Mouse (Mus musculus): ENCODE data around the gene Capn11. TPM values are rescaled to one million over a fixed set of nuclear protein-coding genes. Genes with fewer than 3 reads are reported as not detected.

The Capn11 gene
- polyA plus RNA-seq, 1 experiment from 2014 or later = 0.12 TPM

GRCm38 (mm10) chr17:45601877-45602304 lies 57.2 kb downstream of the Capn11 start, which contains the start of gene Mymx:
TSS of gene Mymx (minus strand) at chr17:45602102.
- Histone ChIP-seq H3K36me3 (ENCODE audit: control insufficient read depth, insufficient read depth, low read length) (no peaks in the 10 kb centered on the region), H3K4me3 (ENCODE audit: control insufficient read depth in 1 of 2, insufficient read depth in 1 of 2, low read depth in 1 of 2, low read length in 2 of 2) (no peak within 1 kb of the TSS; a peak in 1 of 4 replicates), H3K4me2 (ENCODE audit: low read length) (peak within 1 kb of the TSS; percentile 43), H3K27ac (replicated peaks in 1 of 2; ENCODE audit: control insufficient read depth in 1 of 2, insufficient read depth in 1 of 2, low read depth in 2 of 2, low read length in 2 of 2) (no peak within 1 kb of the TSS; a peak in 1 of 4 replicates), H3K9me3 (ENCODE audit: control insufficient read depth, low read length) (no peaks in the 10 kb centered on the region), H3K27me3 (ENCODE audit: control insufficient read depth, insufficient read depth, low read length) (no peaks in the 10 kb centered on the region), H3K9ac (ENCODE audit: low read length) (peak within 1 kb of the TSS; percentile 41; the same call in 1 of the 2 replicates), H3K4me1 (ENCODE audit: control insufficient read depth in 2 of 2, insufficient read depth in 2 of 2, low read length in 2 of 2) (peaks cover 18 to 28% of the 10 kb centered on the region in 2 experiments)
- WGBS = 43% methylated on average over 6 of the region's 6 CpGs
- ATAC-seq (ENCODE audit: insufficient number of reproducible peaks, insufficient read depth, low FRiP score, low read depth) = no peak

DNA sequence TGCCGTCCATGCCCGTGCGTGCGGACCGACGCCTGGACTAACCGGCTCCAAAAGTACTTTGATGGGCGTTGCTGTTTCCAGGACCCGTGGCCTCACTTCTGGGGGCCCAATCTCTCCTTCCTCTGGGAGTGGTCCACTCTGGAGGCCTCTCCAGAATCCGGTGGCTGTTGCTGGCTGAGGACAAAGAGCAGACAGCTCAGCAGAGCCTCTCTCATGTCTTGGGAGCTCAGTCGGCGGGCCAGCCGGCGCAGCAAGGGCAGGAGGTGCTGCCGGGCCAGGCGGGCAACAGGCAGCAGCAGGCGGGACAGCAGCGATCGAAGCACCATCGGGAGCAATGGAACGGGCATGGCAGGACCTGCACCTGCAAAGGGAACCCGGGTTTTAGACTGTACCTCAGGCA lies 57.8 kb downstream of the Capn11 start:
- peaks cover 22 to 33% of the 10 kb centered on the region in 2 experiments for H3K4me1 ChIP-seq (ENCODE audit: control insufficient read depth in 2 of 2, insufficient read depth in 2 of 2, low read length in 2 of 2)
- WGBS = 10% methylated on average over 22 of the region's 22 CpGs
- no peak overlapping the region; a peak in 1 of 4 replicates for H3K27ac ChIP-seq (replicated peaks in 1 of 2; ENCODE audit: control insufficient read depth in 1 of 2, insufficient read depth in 1 of 2, low read depth in 2 of 2, low read length in 2 of 2)
- no peak overlapping the region; a peak in 1 of 4 replicates for H3K4me3 ChIP-seq (ENCODE audit: control insufficient read depth in 1 of 2, insufficient read depth in 1 of 2, low read depth in 1 of 2, low read length in 2 of 2)
- H3K9me3 ChIP-seq (ENCODE audit: control insufficient read depth, low read length) = no peaks in the 10 kb centered on the region
- H3K27me3 ChIP-seq (ENCODE audit: control insufficient read depth, insufficient read depth, low read length) = no peaks in the 10 kb centered on the region
- ATAC-seq (ENCODE audit: insufficient number of reproducible peaks, insufficient read depth, low FRiP score, low read depth) = no peak
- H3K9ac ChIP-seq (ENCODE audit: low read length) = peak overlapping the region; percentile 41; the same call in 1 of the 2 replicates
- peak overlapping the region; percentile 43 for H3K4me2 ChIP-seq (ENCODE audit: low read length)
- H3K36me3 ChIP-seq (ENCODE audit: control insufficient read depth, insufficient read depth, low read length) = no peaks in the 10 kb centered on the region

DNA sequence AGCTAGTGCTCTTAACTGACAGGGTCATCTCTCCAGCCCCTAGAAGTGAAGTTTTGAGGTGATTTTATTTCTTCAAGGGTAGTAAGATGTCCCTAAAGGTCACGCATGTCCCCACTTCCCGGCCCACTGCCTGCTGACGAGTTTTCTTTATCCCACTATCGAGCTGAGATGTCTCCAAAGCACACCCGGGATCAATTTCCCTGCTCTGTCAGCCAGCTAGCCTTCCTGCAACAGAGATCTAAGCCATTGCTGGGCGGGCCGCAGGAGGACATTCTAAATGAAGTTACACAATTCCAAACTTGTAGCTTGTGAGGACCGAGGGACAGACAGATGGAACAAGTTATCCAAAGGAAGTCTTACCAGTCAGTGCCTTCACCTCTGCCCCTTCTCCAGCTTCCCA lies 58.9 kb downstream of the Capn11 start:
- no peak overlapping the region for H3K4me3 ChIP-seq (ENCODE audit: control insufficient read depth in 1 of 2, insufficient read depth in 1 of 2, low read depth in 1 of 2, low read length in 2 of 2)
- peaks cover 27 to 42% of the 10 kb centered on the region in 2 experiments for H3K4me1 ChIP-seq (ENCODE audit: control insufficient read depth in 2 of 2, insufficient read depth in 2 of 2, low read length in 2 of 2)
- H3K36me3 ChIP-seq (ENCODE audit: control insufficient read depth, insufficient read depth, low read length) = no peaks in the 10 kb centered on the region
- 71% methylated on average over 8 of the region's 8 CpGs for WGBS
- no peak overlapping the region for H3K27ac ChIP-seq (replicated peaks in 1 of 2; ENCODE audit: control insufficient read depth in 1 of 2, insufficient read depth in 1 of 2, low read depth in 2 of 2, low read length in 2 of 2)
- no peak for ATAC-seq (ENCODE audit: insufficient number of reproducible peaks, insufficient read depth, low FRiP score, low read depth)
- H3K9me3 ChIP-seq (ENCODE audit: control insufficient read depth, low read length) = no peaks in the 10 kb centered on the region
- peak overlapping the region; percentile 80; the same call in 1 of the 2 replicates for H3K4me2 ChIP-seq (ENCODE audit: low read length)
- H3K27me3 ChIP-seq (ENCODE audit: control insufficient read depth, insufficient read depth, low read length) = no peaks in the 10 kb centered on the region
- no peak overlapping the region for H3K9ac ChIP-seq (ENCODE audit: low read length)

DNA sequence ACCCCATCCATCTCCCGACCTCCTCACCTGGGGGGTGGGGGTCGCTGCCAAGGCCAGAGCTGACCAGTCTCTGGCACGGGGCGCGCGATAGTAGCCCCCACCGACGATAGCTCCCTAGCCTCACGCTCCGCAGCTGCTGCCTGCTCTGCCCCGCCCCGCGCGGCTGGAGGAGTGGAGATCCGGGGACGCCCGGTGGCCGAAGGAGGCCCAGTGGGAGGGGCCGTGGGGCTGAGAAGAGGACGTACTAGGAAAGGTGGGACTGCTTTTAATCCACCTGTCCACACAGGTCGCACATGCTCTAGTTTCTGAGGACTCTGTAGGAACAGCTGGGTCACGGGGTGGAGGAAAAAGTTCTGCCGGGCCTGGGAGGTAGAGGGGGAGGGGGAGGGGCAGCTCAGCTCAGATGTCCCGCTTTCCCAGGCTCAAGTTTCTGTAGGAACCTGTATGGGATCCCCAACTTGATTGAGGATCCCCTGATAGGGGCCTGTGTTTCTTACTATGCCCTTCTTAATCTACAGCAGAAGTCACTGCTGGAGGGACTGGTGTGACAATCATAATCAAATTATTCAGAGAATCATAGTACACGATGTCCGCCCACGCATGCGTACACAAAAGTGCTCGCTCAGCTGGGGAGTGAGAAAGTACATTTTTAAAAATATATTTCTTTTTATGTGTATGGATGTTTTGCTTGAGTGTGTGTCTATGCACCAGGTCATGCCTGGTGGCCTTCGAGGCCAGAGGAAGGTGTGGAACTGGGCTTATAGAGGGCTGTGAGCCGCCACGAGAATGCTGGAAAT lies 59.5 kb downstream of the Capn11 start, which contains the start of gene Slc29a1:
Gene Slc29a1 (minus strand): TSS at position 161 of the 797 bp plus-strand sequence.
- 19% methylated on average over 32 of the region's 32 CpGs for WGBS
- Histone ChIP-seq H3K36me3 (ENCODE audit: control insufficient read depth, insufficient read depth, low read length) (no peaks in the 10 kb centered on the region), H3K27me3 (ENCODE audit: control insufficient read depth, insufficient read depth, low read length) (no peaks in the 10 kb centered on the region), H3K9ac (ENCODE audit: low read length) (peak within 1 kb of the TSS; percentile 69), H3K4me1 (ENCODE audit: control insufficient read depth in 2 of 2, insufficient read depth in 2 of 2, low read length in 2 of 2) (peaks cover 32 to 48% of the 10 kb centered on the region in 2 experiments), H3K4me3 (ENCODE audit: control insufficient read depth in 1 of 2, insufficient read depth in 1 of 2, low read depth in 1 of 2, low read length in 2 of 2) (peak within 1 kb of the TSS; percentile 44 to 48), H3K27ac (replicated peaks in 1 of 2; ENCODE audit: control insufficient read depth in 1 of 2, insufficient read depth in 1 of 2, low read depth in 2 of 2, low read length in 2 of 2) (no peak within 1 kb of the TSS), H3K4me2 (ENCODE audit: low read length) (peak within 1 kb of the TSS; percentile 80), H3K9me3 (ENCODE audit: control insufficient read depth, low read length) (no peaks in the 10 kb centered on the region)
- no peak for ATAC-seq (ENCODE audit: insufficient number of reproducible peaks, insufficient read depth, low FRiP score, low read depth)

DNA sequence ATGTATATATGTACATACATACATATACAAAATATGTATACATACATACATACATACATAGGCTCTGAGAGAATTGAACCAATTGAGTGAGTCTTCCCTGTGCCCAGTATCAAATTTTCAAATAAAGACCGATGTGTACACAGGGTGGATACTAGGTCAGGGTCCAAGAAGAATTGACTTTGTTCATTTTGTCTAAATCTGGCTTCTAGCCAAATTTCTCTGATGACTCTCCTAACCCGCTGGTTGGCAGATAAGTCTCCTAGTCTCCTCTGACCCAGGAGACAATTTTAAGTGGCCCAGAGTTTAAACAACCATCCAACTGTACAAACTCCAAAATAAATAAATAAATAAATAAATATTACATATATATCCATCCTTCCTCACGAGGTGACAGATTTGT lies 60.2 kb downstream of the Capn11 start:
- H3K9ac ChIP-seq (ENCODE audit: low read length) = peak overlapping the region; percentile 69; the same call in 1 of the 2 replicates
- peak overlapping the region in 1 of 2 experiments; percentile 44; a peak in 2 of 4 replicates for H3K4me3 ChIP-seq (ENCODE audit: control insufficient read depth in 1 of 2, insufficient read depth in 1 of 2, low read depth in 1 of 2, low read length in 2 of 2)
- peaks cover 36 to 54% of the 10 kb centered on the region in 2 experiments for H3K4me1 ChIP-seq (ENCODE audit: control insufficient read depth in 2 of 2, insufficient read depth in 2 of 2, low read length in 2 of 2)
- H3K27ac ChIP-seq (replicated peaks in 1 of 2; ENCODE audit: control insufficient read depth in 1 of 2, insufficient read depth in 1 of 2, low read depth in 2 of 2, low read length in 2 of 2) = no peak overlapping the region
- 55% methylated on average over 3 of the region's 3 CpGs for WGBS
- no peaks in the 10 kb centered on the region for H3K9me3 ChIP-seq (ENCODE audit: control insufficient read depth, low read length)
- no peaks in the 10 kb centered on the region for H3K27me3 ChIP-seq (ENCODE audit: control insufficient read depth, insufficient read depth, low read length)
- H3K4me2 ChIP-seq (ENCODE audit: low read length) = peak overlapping the region; percentile 80
- ATAC-seq (ENCODE audit: insufficient number of reproducible peaks, insufficient read depth, low FRiP score, low read depth) = no peak
- no peaks in the 10 kb centered on the region for H3K36me3 ChIP-seq (ENCODE audit: control insufficient read depth, insufficient read depth, low read length)

DNA sequence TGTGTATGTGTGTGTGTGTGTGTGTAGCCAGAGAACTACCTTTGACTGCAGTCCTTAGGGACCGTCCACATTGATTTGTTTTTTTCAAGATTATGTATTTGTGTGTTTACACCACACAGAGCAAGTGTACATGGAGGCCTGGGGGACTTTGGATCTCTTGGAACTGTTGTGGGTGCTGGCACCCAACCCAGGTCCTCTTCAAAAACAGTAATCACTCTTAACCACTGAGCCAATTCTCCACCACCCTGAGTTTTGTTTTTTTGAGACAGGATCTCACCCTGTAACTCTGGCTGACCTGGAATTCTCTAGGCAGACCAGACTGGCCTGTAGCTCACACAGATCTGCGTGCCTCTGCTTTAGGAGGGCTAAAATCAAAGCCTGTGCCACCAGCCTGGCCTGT lies 60.7 kb downstream of the Capn11 start:
- Histone ChIP-seq H3K9me3 (ENCODE audit: control insufficient read depth, low read length) (no peaks in the 10 kb centered on the region), H3K27me3 (ENCODE audit: control insufficient read depth, insufficient read depth, low read length) (no peaks in the 10 kb centered on the region), H3K9ac (ENCODE audit: low read length) (no peak overlapping the region), H3K4me2 (ENCODE audit: low read length) (no peak overlapping the region), H3K36me3 (ENCODE audit: control insufficient read depth, insufficient read depth, low read length) (no peaks in the 10 kb centered on the region), H3K4me3 (ENCODE audit: control insufficient read depth in 1 of 2, insufficient read depth in 1 of 2, low read depth in 1 of 2, low read length in 2 of 2) (no peak overlapping the region), H3K4me1 (ENCODE audit: control insufficient read depth in 2 of 2, insufficient read depth in 2 of 2, low read length in 2 of 2) (peaks cover 40 to 58% of the 10 kb centered on the region in 2 experiments), H3K27ac (replicated peaks in 1 of 2; ENCODE audit: control insufficient read depth in 1 of 2, insufficient read depth in 1 of 2, low read depth in 2 of 2, low read length in 2 of 2) (no peak overlapping the region)
- ATAC-seq (ENCODE audit: insufficient number of reproducible peaks, insufficient read depth, low FRiP score, low read depth) = no peak
- 95% methylated on average over 2 of the region's 2 CpGs for WGBS

DNA sequence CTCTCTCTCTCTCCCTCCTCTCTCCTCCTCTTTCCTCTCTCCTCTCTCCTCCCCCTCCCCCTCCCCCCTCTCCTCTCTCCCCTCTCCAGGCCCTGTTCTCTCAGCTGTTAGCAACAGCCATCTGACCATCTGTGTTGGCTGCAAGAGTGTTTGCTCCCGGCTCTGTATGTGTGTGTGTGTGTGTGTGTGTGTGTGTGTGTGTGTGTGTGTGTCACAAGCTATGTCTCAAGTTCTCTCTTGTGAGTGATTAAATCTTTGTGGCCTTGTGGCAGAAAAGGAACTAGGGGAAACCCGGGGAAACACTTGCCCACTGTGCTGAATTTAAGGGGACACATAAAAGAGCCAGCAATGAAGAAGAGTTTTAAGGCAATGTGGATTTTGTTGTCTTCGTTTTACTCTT lies 61.3 kb downstream of the Capn11 start:
- H3K4me1 ChIP-seq (ENCODE audit: control insufficient read depth in 2 of 2, insufficient read depth in 2 of 2, low read length in 2 of 2) = peaks cover 46 to 64% of the 10 kb centered on the region in 2 experiments
- no peaks in the 10 kb centered on the region for H3K27me3 ChIP-seq (ENCODE audit: control insufficient read depth, insufficient read depth, low read length)

More for the DNA sequence above, 61.3 kb downstream of the Capn11 start:
- WGBS = 53% methylated on average over 3 of the region's 3 CpGs
- Histone ChIP-seq H3K27ac (replicated peaks in 1 of 2; ENCODE audit: control insufficient read depth in 1 of 2, insufficient read depth in 1 of 2, low read depth in 2 of 2, low read length in 2 of 2) (no peak overlapping the region), H3K9ac (ENCODE audit: low read length) (no peak overlapping the region), H3K4me2 (ENCODE audit: low read length) (no peak overlapping the region), H3K36me3 (ENCODE audit: control insufficient read depth, insufficient read depth, low read length) (no peaks in the 10 kb centered on the region), H3K4me3 (ENCODE audit: control insufficient read depth in 1 of 2, insufficient read depth in 1 of 2, low read depth in 1 of 2, low read length in 2 of 2) (no peak overlapping the region), H3K9me3 (ENCODE audit: control insufficient read depth, low read length) (no peaks in the 10 kb centered on the region)
- ATAC-seq (ENCODE audit: insufficient number of reproducible peaks, insufficient read depth, low FRiP score, low read depth) = no peak

Data from heart, embryonic 14.5 days (tissue).